Mouse (Mus musculus) midbrain, embryonic 12.5 days (tissue): ENCODE results near the gene Hcrtr2. TPM values are rescaled to one million over a fixed set of nuclear protein-coding genes. Genes with fewer than 3 reads are reported as not detected.

Experiments
- ATAC-seq: fragments of 200-750 bp; cut with Nextera tagmentation; 2 replicates; pipeline ENCODE4 v1.8.0; 2017; ENCODE audit warnings: low read depth, moderate TSS enrichment, moderate library complexity; ENCODE audit not compliant: low FRiP score
- H3K27ac ChIP-seq: fragments of 300-500 bp; sonication (generic); replicated peaks from 2 replicates; pipeline ENCODE4 v1.5.1; 2016; ENCODE audit warnings: mild to moderate bottlenecking
- H3K27me3 ChIP-seq: fragments of 300-500 bp; sonication (generic); 2 replicates; pipeline ENCODE4 v1.6.1; 2016; ENCODE audit warnings: mild to moderate bottlenecking
- H3K36me3 ChIP-seq: fragments of 300-500 bp; sonication (generic); 2 replicates; pipeline ENCODE4 v1.6.1; 2016
- H3K4me1 ChIP-seq: fragments of 300-500 bp; sonication (generic); 2 replicates; pipeline ENCODE4 v1.6.1; 2016
- H3K4me2 ChIP-seq: fragments of 300-500 bp; sonication (generic); replicated peaks from 2 replicates; pipeline ENCODE4 v1.6.1; 2016; ENCODE audit warnings: mild to moderate bottlenecking, moderate library complexity
- H3K4me3 ChIP-seq: fragments of 300-500 bp; sonication (generic); 2 replicates; pipeline ENCODE4 v1.5.1; 2016; ENCODE audit warnings: mild to moderate bottlenecking
- H3K9ac ChIP-seq: fragments of 300-500 bp; sonication (generic); replicated peaks from 2 replicates; pipeline ENCODE4 v1.6.1; 2016; ENCODE audit warnings: mild to moderate bottlenecking, moderate library complexity
- H3K9me3 ChIP-seq: fragments of 300-500 bp; sonication (generic); 2 replicates; pipeline ENCODE4 v1.6.1; 2016; ENCODE audit warnings: mild to moderate bottlenecking
- WGBS: fragments of 180-500 bp; shearing (Covaris S2); methylation state at CpG from one replicate; pipeline ENCODE4 v1.1.7; 2016; 5-methylcytosine and 5-hydroxymethylcytosine counted together
- polyA plus RNA-seq: library from polyadenylated mRNA; unstranded; fragments of >200 nt; fragmentation: Nextera tagmentation; extraction: Ambion mirVana; gene quantifications from 2 replicates; pipeline ENCODE4 v1.2.1, GENCODE M21; 2016

Gene Hcrtr2
- polyA plus RNA-seq, 1 experiment from 2014 or later, result 2.1 TPM

DNA sequence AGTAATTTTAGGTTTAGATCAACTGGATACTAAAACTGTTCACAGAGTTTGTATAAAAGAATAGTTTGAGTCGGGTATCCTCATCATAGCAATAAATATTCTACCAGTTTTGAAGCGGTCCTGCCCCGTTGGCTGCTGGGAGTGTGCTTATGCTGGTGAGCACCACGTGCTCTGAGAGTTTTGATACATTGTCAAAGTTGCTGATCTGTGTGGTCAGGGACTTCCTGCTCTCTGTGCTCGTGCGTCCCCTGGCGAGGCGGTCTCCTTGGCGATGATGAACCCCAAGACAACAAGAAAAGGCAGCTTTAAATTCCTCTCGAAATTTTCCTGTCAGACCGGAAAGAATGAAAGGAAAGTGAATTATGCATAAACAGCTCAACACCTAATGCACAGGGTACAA is 93.3 kb downstream of the Hcrtr2 start:
- Histone ChIP-seq H3K27me3 (no peaks in the 10 kb centered on the region), H3K4me2 (no peak overlapping the region), H3K27ac (no peak overlapping the region), H3K4me3 (no peak overlapping the region), H3K36me3 (no peaks in the 10 kb centered on the region), H3K9me3 (no peaks in the 10 kb centered on the region), H3K4me1 (no peaks in the 10 kb centered on the region), H3K9ac (no peak overlapping the region)
- no peak for ATAC-seq
- 37% methylated on average over 11 of the region's 11 CpGs for WGBS

DNA sequence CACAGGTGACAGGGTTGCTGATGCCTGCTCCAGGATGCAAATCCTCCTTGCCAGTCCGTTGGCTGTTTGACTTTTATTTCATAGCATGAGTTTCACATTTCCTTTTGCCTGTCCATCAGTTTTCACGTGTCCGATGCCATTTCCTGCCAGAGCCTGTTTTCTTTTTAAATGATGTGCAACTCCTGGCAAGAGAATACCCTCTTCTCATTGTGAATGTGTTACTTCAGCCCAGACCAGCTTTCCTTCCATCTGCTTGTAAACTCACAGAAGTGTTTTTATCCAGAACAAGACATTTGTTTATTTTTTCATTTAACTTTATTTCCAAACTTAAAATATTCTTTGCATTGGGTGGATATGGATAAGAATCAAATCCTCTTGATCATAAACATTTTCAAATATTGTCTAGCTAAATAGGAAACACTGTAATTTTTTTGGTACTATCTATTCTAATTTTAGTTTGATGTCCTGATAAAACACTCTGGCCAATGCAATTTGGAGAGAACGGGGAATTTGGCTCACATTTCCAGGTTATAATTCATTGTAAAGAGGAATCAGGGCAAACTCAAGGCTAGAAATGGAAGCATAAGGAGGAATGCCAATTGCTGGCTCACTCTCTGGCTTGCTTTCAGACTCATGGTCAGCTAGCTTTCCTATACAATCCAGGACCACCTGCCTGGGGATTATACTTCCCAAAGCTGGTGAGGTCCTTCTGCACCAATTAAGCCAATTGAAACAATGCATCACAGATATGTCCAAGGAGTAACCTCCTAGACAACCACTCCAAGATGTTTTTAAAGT is 106.3 kb downstream of the Hcrtr2 start:
- no peaks in the 10 kb centered on the region for H3K9me3 ChIP-seq
- WGBS, result 82% methylated on average over 4 of the region's 4 CpGs
- no peaks in the 10 kb centered on the region for H3K27me3 ChIP-seq
- no peak overlapping the region for H3K4me2 ChIP-seq
- no peak overlapping the region for H3K9ac ChIP-seq
- H3K36me3 ChIP-seq, result no peaks in the 10 kb centered on the region
- ATAC-seq, result no peak
- no peak overlapping the region for H3K27ac ChIP-seq
- H3K4me3 ChIP-seq, result no peak overlapping the region
- H3K4me1 ChIP-seq, result no peaks in the 10 kb centered on the region

DNA sequence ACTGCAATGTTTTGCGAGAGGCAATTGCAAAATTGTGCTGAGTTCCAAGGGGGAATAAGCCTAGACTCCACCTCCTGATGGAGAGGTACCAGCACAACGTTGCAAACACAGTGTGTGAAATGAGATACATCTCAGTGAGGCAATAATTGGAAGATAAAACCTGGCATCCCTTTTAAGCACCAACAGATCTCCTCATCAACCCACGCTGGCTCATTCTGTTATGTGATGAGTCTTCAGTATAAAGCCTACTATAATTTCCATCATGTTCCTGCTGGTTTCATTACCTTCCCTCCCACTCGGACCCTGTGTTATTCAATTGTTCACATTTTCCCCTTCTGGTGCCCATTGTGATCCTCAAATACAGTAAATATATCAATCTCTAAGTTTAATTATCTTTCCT is 109.0 kb downstream of the Hcrtr2 start:
- no peaks in the 10 kb centered on the region for H3K9me3 ChIP-seq
- H3K27me3 ChIP-seq, result no peaks in the 10 kb centered on the region
- no peaks in the 10 kb centered on the region for H3K4me1 ChIP-seq
- WGBS, result 84% methylated on average over 4 of the region's 4 CpGs
- no peak overlapping the region for H3K9ac ChIP-seq
- no peaks in the 10 kb centered on the region for H3K36me3 ChIP-seq
- no peak overlapping the region for H3K4me2 ChIP-seq
- H3K27ac ChIP-seq, result no peak overlapping the region
- H3K4me3 ChIP-seq, result no peak overlapping the region
- no peak for ATAC-seq

DNA sequence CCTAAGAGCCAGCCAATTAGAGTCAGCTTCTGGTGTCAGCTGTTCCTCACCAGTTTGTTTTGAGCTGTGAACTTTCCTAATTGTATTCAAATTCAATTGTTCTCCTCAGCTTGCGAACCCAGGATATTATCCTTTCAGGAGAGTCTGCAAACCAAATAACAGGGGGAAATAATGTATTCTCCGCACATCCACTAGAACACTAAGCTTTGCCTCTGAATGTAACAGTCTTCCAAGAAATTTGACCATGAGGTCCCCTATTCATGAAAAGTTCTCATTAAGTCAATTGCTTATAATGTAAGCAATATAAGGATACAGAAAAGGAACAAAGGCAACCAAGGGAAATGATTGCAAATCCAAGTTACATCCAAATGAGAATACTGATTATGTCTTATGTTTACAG is 110.1 kb downstream of the Hcrtr2 start, which contains the start of gene Gfral:
Gfral (minus strand) TSS at position 101 of the 400 bp plus-strand sequence.
- Histone ChIP-seq H3K9ac (no peak within 1 kb of the TSS), H3K9me3 (no peaks in the 10 kb centered on the region), H3K4me2 (no peak within 1 kb of the TSS), H3K27me3 (no peaks in the 10 kb centered on the region), H3K27ac (no peak within 1 kb of the TSS), H3K36me3 (no peaks in the 10 kb centered on the region), H3K4me1 (no peaks in the 10 kb centered on the region), H3K4me3 (no peak within 1 kb of the TSS)
- 84% methylated on average over 2 of the region's 2 CpGs for WGBS
- no peak for ATAC-seq

DNA sequence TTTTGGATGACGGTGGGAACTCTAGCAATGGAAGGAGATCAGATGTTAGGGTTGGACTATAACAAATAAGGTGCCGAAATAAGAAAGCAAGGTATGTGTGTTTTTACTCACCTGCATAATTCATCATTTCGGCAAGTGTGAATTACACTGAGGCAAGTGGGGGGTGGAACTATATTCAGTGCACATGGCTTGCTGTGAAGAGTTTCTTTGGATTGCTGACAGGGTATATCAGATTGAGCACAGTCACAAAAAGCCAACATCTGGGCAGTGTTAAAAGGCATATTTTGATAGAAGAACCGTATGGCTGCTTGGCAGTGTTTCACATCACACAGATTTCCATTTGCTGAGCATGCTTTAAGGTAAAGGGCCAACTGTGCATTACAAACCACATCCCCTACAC is 126.7 kb downstream of the Hcrtr2 start:
- ATAC-seq, result no peak
- Histone ChIP-seq H3K27me3 (no peaks in the 10 kb centered on the region), H3K4me2 (no peak overlapping the region), H3K9ac (no peak overlapping the region), H3K36me3 (no peaks in the 10 kb centered on the region), H3K4me1 (no peaks in the 10 kb centered on the region), H3K27ac (no peak overlapping the region), H3K4me3 (no peak overlapping the region), H3K9me3 (no peaks in the 10 kb centered on the region)
- 84% methylated on average over 4 of the region's 4 CpGs for WGBS

DNA sequence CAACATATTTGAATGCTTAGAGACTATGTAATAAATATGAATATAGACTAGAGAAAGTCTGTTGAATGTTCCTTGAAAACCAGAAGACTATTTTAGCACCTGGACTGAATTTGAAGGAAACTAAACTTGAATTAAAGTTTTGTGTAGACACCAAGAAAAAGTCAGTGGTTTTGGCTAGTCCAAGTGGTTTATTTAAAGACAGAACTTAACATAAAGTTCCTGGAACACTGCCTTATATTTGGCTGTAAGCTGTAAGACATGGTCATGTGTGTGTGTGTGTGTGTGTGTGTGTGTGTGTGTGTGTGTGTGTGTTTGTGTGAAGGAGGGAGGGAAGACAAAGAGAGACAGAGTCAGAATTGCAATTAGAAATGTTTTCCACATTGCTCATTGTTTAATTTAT is 144.4 kb downstream of the Hcrtr2 start:
- Histone ChIP-seq H3K9ac (no peak overlapping the region), H3K9me3 (no peaks in the 10 kb centered on the region), H3K27ac (no peak overlapping the region), H3K4me2 (no peak overlapping the region), H3K36me3 (no peaks in the 10 kb centered on the region), H3K4me3 (no peak overlapping the region), H3K27me3 (no peaks in the 10 kb centered on the region), H3K4me1 (no peaks in the 10 kb centered on the region)
- ATAC-seq, result no peak

Other genes with a start within 250 kb of the Hcrtr2 start
- gene Gfral, start 110.2 kb downstream of the Hcrtr2 start, polyA plus RNA-seq, result not detected in 2 replicates
- gene Fam83b, start 243.3 kb upstream of the Hcrtr2 start, polyA plus RNA-seq, result 0.07 and 0.26 TPM in 2 replicates